Mouse (Mus musculus) hindbrain, embryonic 12.5 days (tissue): Measurements from ENCODE around the gene Ubl7. TPM values are rescaled to one million over a fixed set of nuclear protein-coding genes. Genes with fewer than 3 reads are reported as not detected.

ENCODE experiments used
- ATAC-seq: fragments of 200-750 bp; cut with Nextera tagmentation; 2 replicates; pipeline ENCODE4 v1.8.0; 2017; ENCODE audit warnings: moderate TSS enrichment; ENCODE audit not compliant: low FRiP score
- H3K27ac ChIP-seq: fragments of 300-500 bp; sonication (generic); 2 replicates; pipeline ENCODE4 v1.5.1; 2016; ENCODE audit warnings: mild to moderate bottlenecking
- H3K27me3 ChIP-seq: fragments of 300-500 bp; sonication (generic); 2 replicates; pipeline ENCODE4 v1.6.1; 2016; ENCODE audit warnings: mild to moderate bottlenecking
- H3K36me3 ChIP-seq: fragments of 300-500 bp; sonication (generic); 2 replicates; pipeline ENCODE4 v1.6.1; 2016; ENCODE audit warnings: mild to moderate bottlenecking
- H3K4me1 ChIP-seq: fragments of 300-500 bp; sonication (generic); 2 replicates; pipeline ENCODE4 v1.6.1; 2016
- H3K4me2 ChIP-seq: fragments of 300-500 bp; sonication (generic); replicated peaks from 2 replicates; pipeline ENCODE4 v1.6.1; 2016; ENCODE audit warnings: mild to moderate bottlenecking
- H3K4me3 ChIP-seq: fragments of 300-500 bp; sonication (generic); 2 replicates; pipeline ENCODE4 v1.5.1; 2016; ENCODE audit warnings: mild to moderate bottlenecking
- H3K9ac ChIP-seq: fragments of 300-500 bp; sonication (generic); 2 replicates; pipeline ENCODE4 v1.6.1; 2016; ENCODE audit warnings: mild to moderate bottlenecking, moderate library complexity
- H3K9me3 ChIP-seq: fragments of 300-500 bp; sonication (generic); replicated peaks from 2 replicates; pipeline ENCODE4 v1.6.1; 2016; ENCODE audit warnings: mild to moderate bottlenecking
- WGBS: fragments of 180-500 bp; shearing (Covaris S2); methylation state at CpG from one replicate; pipeline ENCODE4 v1.1.7; 2016; 5-methylcytosine and 5-hydroxymethylcytosine counted together
- polyA plus RNA-seq: library from polyadenylated mRNA; unstranded; fragments of >200 nt; fragmentation: Nextera tagmentation; extraction: Ambion mirVana; gene quantifications from 2 replicates; pipeline ENCODE4 v1.2.1, GENCODE M21; 2016

Gene Ubl7
- polyA plus RNA-seq, 1 experiment from 2014 or later, result 143 TPM

DNA sequence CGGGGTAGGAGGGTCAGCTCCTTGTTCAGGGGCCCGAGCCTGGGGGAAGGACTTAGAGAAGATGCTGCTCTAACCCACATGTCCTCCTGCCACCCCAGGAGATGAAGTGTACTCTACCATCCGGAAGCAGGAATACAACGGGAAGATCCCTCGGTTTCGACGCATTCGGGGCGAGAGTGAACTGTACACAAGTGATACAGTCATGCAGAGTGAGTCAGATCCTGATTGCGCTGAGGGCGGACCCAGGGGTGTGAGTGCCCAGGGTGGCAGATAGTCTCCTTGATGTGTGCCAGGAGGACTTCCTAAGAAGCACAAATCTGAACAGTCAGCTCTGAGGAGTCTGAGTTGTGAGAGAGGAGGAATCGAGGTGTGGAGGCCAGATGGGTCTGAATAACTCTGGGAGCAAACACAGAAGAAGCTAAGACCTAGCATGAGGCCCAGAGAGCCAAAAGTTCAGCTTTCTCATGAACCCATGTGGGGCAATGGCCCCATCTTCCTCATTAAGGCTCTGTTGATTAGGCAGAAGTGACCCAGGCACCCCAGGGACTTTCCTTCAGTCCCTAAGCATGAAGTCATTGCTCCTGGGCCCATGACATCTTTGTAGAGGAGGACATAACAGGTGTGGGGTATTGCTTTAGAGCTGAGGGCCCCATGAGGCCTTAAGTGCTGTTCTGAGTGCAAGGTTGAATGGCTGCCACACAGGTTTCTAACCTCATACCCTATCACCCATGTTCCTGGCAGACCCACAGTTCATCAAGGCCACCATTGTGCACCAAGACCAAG is 44.4 kb downstream of the Ubl7 start:
- Histone ChIP-seq H3K27me3 (no peaks in the 10 kb centered on the region), H3K27ac (no peak overlapping the region), H3K4me2 (no peak overlapping the region), H3K9ac (no peak overlapping the region), H3K4me3 (no peak overlapping the region), H3K9me3 (no peaks in the 10 kb centered on the region), H3K4me1 (peaks cover 25% of the 10 kb centered on the region), H3K36me3 (peaks cover 30% of the 10 kb centered on the region; the same call in 1 of the 2 replicates)
- ATAC-seq, result no peak
- WGBS, result 89% methylated on average over 12 of the region's 12 CpGs

DNA sequence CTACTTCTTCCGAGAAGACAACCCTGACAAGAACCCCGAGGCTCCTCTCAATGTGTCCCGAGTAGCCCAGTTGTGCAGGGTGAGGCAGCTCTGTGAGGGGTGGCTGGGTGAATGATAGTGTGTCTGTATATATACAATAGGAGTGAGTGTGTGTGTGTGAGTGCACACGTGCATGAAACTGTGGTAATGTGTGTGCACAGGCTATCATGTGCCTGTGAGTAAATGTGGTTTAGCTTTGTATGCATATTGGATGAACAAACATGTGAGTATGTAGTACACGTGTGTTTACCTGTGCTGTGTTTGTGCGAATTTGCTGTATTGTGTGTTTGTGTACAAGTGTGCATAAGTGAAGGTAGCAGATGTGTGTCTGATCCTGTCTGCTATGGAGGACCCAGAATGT is 45.0 kb downstream of the Ubl7 start:
- Histone ChIP-seq H3K9ac (no peak overlapping the region), H3K9me3 (no peaks in the 10 kb centered on the region), H3K27me3 (no peaks in the 10 kb centered on the region), H3K36me3 (peaks cover 31% of the 10 kb centered on the region; the same call in 1 of the 2 replicates), H3K4me3 (no peak overlapping the region), H3K27ac (no peak overlapping the region), H3K4me1 (peaks cover 19% of the 10 kb centered on the region), H3K4me2 (no peak overlapping the region)
- 92% methylated on average over 6 of the region's 6 CpGs for WGBS
- no peak for ATAC-seq

DNA sequence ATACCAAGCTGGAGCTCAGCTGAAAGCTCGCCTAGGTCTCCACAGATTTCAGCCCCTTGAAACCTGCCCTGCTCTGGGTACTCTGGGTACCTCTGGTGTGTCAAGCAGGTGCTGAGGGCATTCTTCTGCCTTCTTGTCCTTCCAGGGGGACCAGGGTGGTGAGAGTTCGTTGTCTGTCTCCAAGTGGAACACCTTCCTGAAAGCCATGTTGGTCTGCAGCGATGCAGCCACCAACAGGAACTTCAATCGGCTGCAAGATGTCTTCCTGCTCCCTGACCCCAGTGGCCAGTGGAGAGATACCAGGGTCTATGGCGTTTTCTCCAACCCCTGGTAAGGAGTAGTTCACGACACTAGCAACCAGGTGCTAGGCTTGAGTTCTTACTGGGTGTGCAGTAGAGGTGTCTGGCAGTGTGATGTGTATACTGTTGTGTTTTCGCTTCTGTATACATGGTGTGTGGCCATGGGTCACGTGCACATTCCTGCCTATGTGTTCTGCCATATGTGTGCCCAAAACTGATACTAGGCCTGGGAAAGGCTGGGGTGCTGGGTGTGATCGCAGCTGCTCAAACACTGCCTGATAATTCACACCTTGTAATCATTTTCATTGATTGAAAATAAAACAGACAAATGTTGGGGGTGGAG is 45.5 kb downstream of the Ubl7 start:
- H3K4me1 ChIP-seq, result peaks cover 13% of the 10 kb centered on the region
- no peak for ATAC-seq
- H3K4me3 ChIP-seq, result no peak overlapping the region
- H3K9me3 ChIP-seq, result no peaks in the 10 kb centered on the region
- no peak overlapping the region for H3K4me2 ChIP-seq
- no peak overlapping the region for H3K9ac ChIP-seq
- 84% methylated on average over 9 of the region's 9 CpGs for WGBS
- H3K27me3 ChIP-seq, result no peaks in the 10 kb centered on the region
- peaks cover 37% of the 10 kb centered on the region for H3K36me3 ChIP-seq
- H3K27ac ChIP-seq, result no peak overlapping the region

DNA sequence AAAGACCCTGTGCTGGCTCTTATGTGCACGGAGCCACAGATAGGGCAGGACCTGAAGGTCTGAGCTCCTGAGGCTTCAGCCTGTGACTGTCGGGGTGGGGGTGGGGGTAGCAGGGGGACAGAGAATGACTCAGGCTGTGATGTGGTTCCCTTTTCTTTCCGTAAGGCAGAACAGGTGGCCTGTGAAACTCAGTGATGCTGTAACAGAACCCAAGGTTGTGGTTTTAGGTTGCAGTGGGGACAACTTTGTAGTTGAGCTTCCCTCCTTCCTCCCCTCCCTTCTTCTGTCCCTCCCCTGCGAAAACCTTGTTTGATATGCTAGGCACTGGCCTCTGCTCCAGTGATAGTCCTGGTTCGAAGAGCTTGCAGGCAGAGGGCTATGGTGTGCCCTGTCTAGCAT is 46.1 kb downstream of the Ubl7 start:
- Histone ChIP-seq H3K9ac (no peak overlapping the region), H3K36me3 (peaks cover 40% of the 10 kb centered on the region), H3K4me2 (no peak overlapping the region), H3K27ac (no peak overlapping the region), H3K27me3 (no peaks in the 10 kb centered on the region), H3K4me3 (no peak overlapping the region), H3K4me1 (peaks cover 11% of the 10 kb centered on the region), H3K9me3 (no peaks in the 10 kb centered on the region)
- 84% methylated on average over 5 of the region's 5 CpGs for WGBS
- ATAC-seq, result no peak

DNA sequence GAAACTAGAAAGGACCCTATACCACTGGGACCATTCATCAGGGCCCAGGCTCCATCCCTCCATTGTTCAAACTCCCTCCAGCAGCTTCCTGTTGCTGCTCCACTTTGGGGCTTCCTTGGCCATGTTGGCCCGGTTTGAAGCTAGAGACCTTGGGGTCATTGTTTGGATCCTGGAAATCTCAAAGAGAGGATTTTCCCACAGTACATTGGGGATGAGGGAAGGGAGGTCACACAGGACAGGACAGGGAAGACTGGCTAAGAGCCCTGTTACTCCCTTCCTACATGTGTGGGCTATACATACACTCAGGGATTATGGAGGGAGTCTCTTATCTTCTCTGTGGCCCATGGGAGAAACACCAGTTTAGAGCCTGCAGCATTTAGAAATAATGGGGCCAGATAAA is 47.8 kb downstream of the Ubl7 start:
- Histone ChIP-seq H3K4me3 (no peak overlapping the region), H3K27me3 (no peaks in the 10 kb centered on the region), H3K9me3 (no peaks in the 10 kb centered on the region), H3K36me3 (peaks cover 40% of the 10 kb centered on the region), H3K4me2 (no peak overlapping the region), H3K9ac (no peak overlapping the region), H3K4me1 (0 out of 2 replicates have a peak, but pooled peaks cover 10% of the 10 kb centered on the region), H3K27ac (no peak overlapping the region)
- WGBS, result 82% methylated on average over 1 of the region's 1 CpGs
- no peak for ATAC-seq

DNA sequence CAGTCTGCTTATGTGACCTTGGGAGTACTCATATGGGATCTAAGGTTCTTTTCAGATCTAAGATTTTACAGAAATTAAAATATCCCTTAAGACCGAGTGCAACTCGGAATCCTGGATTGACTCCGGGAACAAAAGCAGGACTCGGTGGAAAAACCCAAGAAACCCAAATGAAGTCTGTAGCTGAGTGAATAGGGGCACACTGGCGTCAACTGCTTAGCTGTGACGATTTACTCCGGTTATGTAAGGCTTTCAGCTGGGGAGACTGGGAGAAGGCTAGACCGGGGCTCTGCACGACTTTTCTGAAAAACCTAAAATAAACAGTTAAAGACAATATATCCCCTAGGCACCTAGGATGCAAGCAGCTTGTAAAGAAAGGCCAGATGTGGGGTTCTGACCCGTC is 48.6 kb downstream of the Ubl7 start:
- H3K9me3 ChIP-seq, result no peaks in the 10 kb centered on the region
- peaks cover 40% of the 10 kb centered on the region for H3K36me3 ChIP-seq
- no peak for ATAC-seq
- no peaks in the 10 kb centered on the region for H3K27me3 ChIP-seq
- no peak overlapping the region for H3K9ac ChIP-seq
- WGBS, result 76% methylated on average over 10 of the region's 10 CpGs
- H3K4me3 ChIP-seq, result no peak overlapping the region
- H3K4me2 ChIP-seq, result no peak overlapping the region
- H3K4me1 ChIP-seq, result peaks cover 14% of the 10 kb centered on the region; the same call in 1 of the 2 replicates
- no peak overlapping the region for H3K27ac ChIP-seq

DNA sequence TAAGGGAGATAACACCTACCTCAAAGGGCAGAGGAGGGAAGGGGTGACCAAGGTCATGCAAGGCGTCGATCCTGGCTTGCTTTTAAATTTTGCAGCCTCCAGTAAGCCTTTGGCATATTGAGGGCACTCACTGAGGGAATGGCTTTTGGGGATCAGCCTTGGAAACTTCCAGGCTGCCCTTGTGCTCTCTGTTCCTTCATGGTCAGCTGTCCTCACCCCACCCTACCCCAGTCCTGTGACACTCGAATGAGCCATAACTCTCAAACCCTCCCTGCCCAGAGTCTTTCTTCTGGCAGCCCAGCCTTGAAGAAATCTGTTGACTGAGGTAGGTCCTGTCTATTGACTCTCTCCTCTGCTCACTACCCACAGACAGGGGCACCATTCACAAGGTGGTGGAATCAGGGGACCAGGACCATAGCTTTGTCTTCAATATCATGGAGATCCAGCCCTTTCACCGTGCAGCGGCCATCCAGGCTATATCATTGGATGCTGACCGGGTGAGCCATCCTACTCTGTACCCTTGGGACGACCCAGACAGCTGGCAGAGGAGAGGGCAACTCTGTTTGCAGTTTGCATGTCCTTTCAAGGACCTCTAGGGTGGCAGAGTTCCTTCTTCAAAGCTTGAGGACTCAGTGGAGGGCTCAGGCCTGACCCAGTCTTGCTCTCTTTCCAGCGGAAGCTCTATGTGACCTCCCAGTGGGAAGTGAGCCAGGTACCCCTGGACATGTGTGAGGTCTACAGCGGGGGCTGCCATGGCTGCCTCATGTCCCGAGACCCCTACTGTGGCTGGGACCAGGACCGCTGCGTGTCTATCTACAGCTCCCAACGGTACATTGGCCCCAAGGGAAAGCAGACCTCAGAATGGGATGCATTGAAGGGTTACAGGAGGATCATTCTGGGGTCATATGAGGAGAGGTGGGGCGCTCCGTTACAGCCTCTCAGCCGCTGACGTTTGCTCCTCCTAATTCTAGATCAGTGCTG is 49.4 kb downstream of the Ubl7 start:
- no peak overlapping the region for H3K27ac ChIP-seq
- 84% methylated on average over 17 of the region's 17 CpGs for WGBS
- H3K36me3 ChIP-seq, result peaks cover 38% of the 10 kb centered on the region
- no peaks in the 10 kb centered on the region for H3K27me3 ChIP-seq
- no peak overlapping the region for H3K4me3 ChIP-seq
- peaks cover 16% of the 10 kb centered on the region; the same call in 1 of the 2 replicates for H3K4me1 ChIP-seq
- H3K9ac ChIP-seq, result no peak overlapping the region
- H3K4me2 ChIP-seq, result no peak overlapping the region
- ATAC-seq, result no peak
- no peaks in the 10 kb centered on the region for H3K9me3 ChIP-seq

DNA sequence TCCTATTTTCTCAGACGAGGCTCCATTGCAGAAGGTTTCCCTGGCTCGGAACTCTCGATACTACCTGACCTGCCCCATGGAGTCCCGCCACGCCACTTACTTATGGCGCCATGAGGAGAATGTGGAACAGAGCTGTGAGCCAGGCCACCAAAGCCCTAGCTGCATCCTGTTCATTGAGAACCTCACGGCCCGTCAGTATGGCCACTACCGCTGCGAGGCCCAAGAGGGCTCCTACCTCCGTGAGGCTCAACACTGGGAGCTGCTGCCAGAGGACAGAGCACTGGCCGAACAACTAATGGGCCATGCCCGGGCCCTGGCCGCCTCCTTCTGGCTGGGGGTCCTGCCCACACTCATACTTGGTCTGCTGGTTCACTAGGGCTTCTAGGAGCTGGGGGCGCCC is 50.4 kb downstream of the Ubl7 start:
- ATAC-seq, result no peak
- peaks cover 30% of the 10 kb centered on the region for H3K36me3 ChIP-seq
- no peak overlapping the region for H3K9ac ChIP-seq
- H3K4me1 ChIP-seq, result peaks cover 16% of the 10 kb centered on the region; the same call in 1 of the 2 replicates
- H3K27ac ChIP-seq, result no peak overlapping the region
- 84% methylated on average over 15 of the region's 15 CpGs for WGBS
- H3K9me3 ChIP-seq, result no peaks in the 10 kb centered on the region
- no peak overlapping the region for H3K4me3 ChIP-seq
- no peak overlapping the region for H3K4me2 ChIP-seq
- no peaks in the 10 kb centered on the region; the same call in 1 of the 2 replicates for H3K27me3 ChIP-seq

DNA sequence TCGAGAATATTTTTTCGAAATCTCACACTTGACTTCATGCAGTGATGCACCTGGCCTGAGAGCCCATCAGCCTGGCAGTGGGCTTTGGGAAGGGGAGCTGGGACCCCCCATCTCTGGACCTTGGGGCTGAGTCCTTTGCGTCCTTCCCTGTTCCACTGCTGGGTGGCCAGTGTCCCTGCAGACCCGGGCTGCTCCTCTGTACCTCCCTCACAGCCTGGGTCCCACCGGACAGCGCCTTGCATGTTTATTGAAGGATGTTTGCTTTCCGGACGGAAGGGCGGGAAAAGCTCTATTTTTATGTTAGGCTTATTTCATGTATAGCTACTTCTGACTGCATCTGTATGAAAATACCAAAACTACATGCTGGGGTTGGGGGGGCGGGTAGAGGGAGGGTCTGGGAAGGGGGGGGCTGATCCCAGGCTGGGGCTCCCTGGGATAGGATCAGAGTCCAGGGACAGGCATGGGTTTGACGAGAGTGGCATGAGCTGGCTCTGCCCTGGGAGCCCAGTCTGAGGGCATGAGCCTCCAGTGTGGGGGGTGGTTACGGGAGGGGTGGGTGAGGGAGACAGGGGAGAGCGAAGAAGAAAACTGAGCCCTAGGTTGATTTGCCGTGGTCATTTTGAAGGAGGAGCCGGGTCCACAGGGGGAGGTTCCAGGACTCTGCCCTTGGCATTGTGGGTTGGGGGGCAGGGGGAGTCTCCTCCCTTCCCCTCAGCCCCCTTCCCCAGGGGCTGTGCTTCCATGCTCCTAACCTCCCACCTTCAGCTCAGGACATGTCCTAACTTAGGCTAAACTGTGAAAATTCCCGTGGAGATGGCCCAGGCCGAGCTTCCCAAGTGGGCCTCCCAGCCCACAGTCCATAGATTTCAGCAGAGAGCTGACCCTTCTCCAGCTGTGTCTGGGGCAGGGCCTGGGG is 51.3 kb downstream of the Ubl7 start:
- no peaks in the 10 kb centered on the region; the same call in 1 of the 2 replicates for H3K27me3 ChIP-seq
- H3K9me3 ChIP-seq, result no peaks in the 10 kb centered on the region
- H3K4me2 ChIP-seq, result no peak overlapping the region
- H3K4me1 ChIP-seq, result peaks cover 16% of the 10 kb centered on the region; the same call in 1 of the 2 replicates
- no peak overlapping the region for H3K4me3 ChIP-seq
- ATAC-seq, result no peak
- peaks cover 26% of the 10 kb centered on the region for H3K36me3 ChIP-seq
- no peak overlapping the region for H3K9ac ChIP-seq
- no peak overlapping the region for H3K27ac ChIP-seq
- WGBS, result 66% methylated on average over 17 of the region's 17 CpGs

DNA sequence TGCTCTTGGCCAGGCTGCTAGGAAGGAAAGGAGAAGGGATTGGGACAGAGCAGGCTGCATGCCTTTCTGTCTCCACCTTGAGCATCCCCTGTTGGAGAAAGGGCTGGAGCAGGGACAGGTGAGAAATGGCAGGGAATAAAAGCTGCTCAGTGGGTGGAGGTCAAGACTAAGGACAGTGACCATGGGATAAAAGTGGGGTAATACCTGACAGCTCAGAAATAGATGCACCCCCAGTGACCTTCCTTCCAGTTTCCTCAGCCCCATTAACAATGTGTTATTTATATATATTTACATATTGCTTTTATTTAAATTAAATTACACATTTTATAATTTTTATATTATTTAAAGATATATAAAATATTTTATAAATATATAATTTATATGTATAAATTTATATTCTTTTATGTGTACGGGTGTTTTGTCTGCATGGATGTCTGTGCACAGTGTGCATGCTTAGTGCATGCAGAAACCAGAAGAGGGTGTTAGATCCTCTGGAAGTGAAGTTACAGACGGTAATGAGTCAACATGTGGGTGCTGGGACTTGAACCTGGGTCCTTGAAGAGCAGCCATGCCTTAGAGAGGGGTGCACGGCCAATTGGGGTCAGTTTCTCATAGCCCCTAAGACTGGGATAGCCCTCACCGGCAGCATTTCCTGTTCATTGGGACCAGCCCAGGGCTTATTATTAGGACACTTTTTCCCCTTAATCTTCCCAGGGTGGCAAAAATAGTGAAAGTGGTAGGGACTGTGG is 52.6 kb downstream of the Ubl7 start:
- peaks cover 19% of the 10 kb centered on the region for H3K4me1 ChIP-seq

DNA sequence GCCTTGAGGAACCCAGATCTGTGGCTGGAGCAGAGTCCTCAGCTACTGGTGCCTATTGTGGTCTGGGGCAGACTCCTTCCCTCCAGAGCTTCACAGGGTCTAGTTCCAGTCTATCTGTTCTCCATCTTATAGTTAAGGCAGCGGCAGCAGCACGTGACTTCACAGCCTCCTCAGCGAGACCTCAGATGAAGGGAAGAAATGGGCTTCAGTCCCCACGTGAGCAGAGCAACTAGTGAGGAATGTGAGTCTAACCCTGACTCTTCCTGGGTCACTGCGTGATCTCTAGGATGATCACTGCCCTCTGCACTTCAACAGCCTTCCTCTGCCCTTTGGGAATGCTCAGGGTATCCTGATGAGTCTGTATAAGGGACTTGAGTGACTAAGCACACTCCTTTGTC is 53.2 kb downstream of the Ubl7 start:
- Histone ChIP-seq H3K27me3 (no peaks in the 10 kb centered on the region; the same call in 1 of the 2 replicates), H3K4me2 (no peak overlapping the region), H3K36me3 (peaks cover 13% of the 10 kb centered on the region; the same call in 1 of the 2 replicates), H3K9me3 (no peaks in the 10 kb centered on the region), H3K4me3 (no peak overlapping the region), H3K27ac (no peak overlapping the region), H3K4me1 (peaks cover 19% of the 10 kb centered on the region), H3K9ac (no peak overlapping the region)
- 61% methylated on average over 5 of the region's 5 CpGs for WGBS
- ATAC-seq, result no peak

More for the DNA sequence above, 52.6 kb downstream of the Ubl7 start:
- Histone ChIP-seq H3K27ac (no peak overlapping the region), H3K4me2 (no peak overlapping the region), H3K36me3 (peaks cover 15% of the 10 kb centered on the region), H3K27me3 (no peaks in the 10 kb centered on the region; the same call in 1 of the 2 replicates), H3K4me3 (no peak overlapping the region), H3K9me3 (no peaks in the 10 kb centered on the region), H3K9ac (no peak overlapping the region)
- WGBS, result 90% methylated on average over 4 of the region's 4 CpGs
- no peak for ATAC-seq
